Mouse (Mus musculus): ENCODE results near the gene Cox5a.
A peak's percentile ranks its signal among the peaks of the same experiment; 100 is the strongest.

Gene Cox5a

GRCm38 (mm10) chr9:57525516-57525915, 4.4 kb downstream of the Cox5a start:
- no peak for DNase-seq (ENCODE audit: low spot score in 2 of 2)

GRCm38 (mm10) chr9:57526435-57526834, 5.4 kb downstream of the Cox5a start:
- DNase-seq (ENCODE audit: low spot score in 2 of 2), result no peak

- DNase-seq (ENCODE audit: low spot score in 2 of 2), result no peak
Observed at GRCm38 (mm10) chr9:57531946-57532345, 10.9 kb downstream of the Cox5a start.

- no peak for DNase-seq (ENCODE audit: low spot score in 2 of 2)
Observed at GRCm38 (mm10) chr9:57536362-57536761, 15.3 kb downstream of the Cox5a start.

GRCm38 (mm10) chr9:57537044-57537727, 16.1 kb downstream of the Cox5a start, which contains the start of gene Fam219b:
Gene Fam219b, plus strand, starts transcription at chr9:57537528.
- DNase-seq (ENCODE audit: low spot score in 2 of 2), result peak; percentile 80 to 84

- no peak for DNase-seq (ENCODE audit: low spot score in 2 of 2)
Observed at GRCm38 (mm10) chr9:57537728-57538181, 16.7 kb downstream of the Cox5a start.

GRCm38 (mm10) chr9:57539550-57539949, 18.5 kb downstream of the Cox5a start:
- no peak for DNase-seq (ENCODE audit: low spot score in 2 of 2)

- peak in 1 of 2 experiments; percentile 32 for DNase-seq (ENCODE audit: low spot score in 2 of 2)
Observed at GRCm38 (mm10) chr9:57541312-57541711, 20.2 kb downstream of the Cox5a start.

- DNase-seq (ENCODE audit: low spot score in 2 of 2), result no peak
Observed at GRCm38 (mm10) chr9:57543951-57544350, 22.9 kb downstream of the Cox5a start.

GRCm38 (mm10) chr9:57547287-57547686, 26.2 kb downstream of the Cox5a start:
- no peak for DNase-seq (ENCODE audit: low spot score in 2 of 2)

- no peak for DNase-seq (ENCODE audit: low spot score in 2 of 2)
Observed at GRCm38 (mm10) chr9:57547869-57548268, 26.8 kb downstream of the Cox5a start.

GRCm38 (mm10) chr9:57549186-57549585, 28.1 kb downstream of the Cox5a start:
- no peak for DNase-seq (ENCODE audit: low spot score in 2 of 2)

- DNase-seq (ENCODE audit: low spot score in 2 of 2), result no peak
Observed at GRCm38 (mm10) chr9:57550126-57550862, 29.2 kb downstream of the Cox5a start.

- DNase-seq (ENCODE audit: low spot score in 2 of 2), result no peak
Observed at GRCm38 (mm10) chr9:57552139-57552887, 31.2 kb downstream of the Cox5a start, which contains the start of gene Mpi. Gene Mpi, minus strand, starts transcription at chr9:57552763.

GRCm38 (mm10) chr9:57553119-57553518, 32.0 kb downstream of the Cox5a start:
- no peak for DNase-seq (ENCODE audit: low spot score in 2 of 2)

GRCm38 (mm10) chr9:57554753-57555152, 33.7 kb downstream of the Cox5a start:
- no peak for DNase-seq (ENCODE audit: low spot score in 2 of 2)

- no peak for DNase-seq (ENCODE audit: low spot score in 2 of 2)
Observed at GRCm38 (mm10) chr9:57557215-57557614, 36.1 kb downstream of the Cox5a start.

- no peak for DNase-seq (ENCODE audit: low spot score in 2 of 2)
Observed at GRCm38 (mm10) chr9:57558625-57559024, 37.6 kb downstream of the Cox5a start.

GRCm38 (mm10) chr9:57559568-57559967, 38.5 kb downstream of the Cox5a start:
- no peak for DNase-seq (ENCODE audit: low spot score in 2 of 2)

- no peak for DNase-seq (ENCODE audit: low spot score in 2 of 2)
Observed at GRCm38 (mm10) chr9:57560263-57560662, 39.2 kb downstream of the Cox5a start.

- peak; percentile 93 to 95 for DNase-seq (ENCODE audit: low spot score in 2 of 2)
Observed at GRCm38 (mm10) chr9:57560861-57561710, 40.0 kb downstream of the Cox5a start, which contains the start of gene Scamp2. Gene Scamp2, plus strand, starts transcription at chr9:57560943.

Measured in natural killer cell, adult 2 months (primary cell).